In genomic region chr8:125218669-125219068, GRCm38 (mm10) we compare ENCODE assay signal across 9 mouse cellular contexts.
DNase-seq lines count a peak whose midpoint lies in the region; ATAC-seq and TF ChIP-seq lines count a peak whose summit lies in the region.
"Had no signal": no experiment of that assay in that cellular context is flagged by ENCODE, and none has a peak within 500 bp of the region (broad histone marks: within the 10 kb centered on the region; RNA-seq: fewer than 3 reads in every experiment).

No protein-coding gene starts in this region.

- no peaks in the 10 kb centered on the region for H3K27me3 ChIP-seq in limb, embryonic 12.5 days
- no peaks in the 10 kb centered on the region for H3K27me3 ChIP-seq in stomach, postnatal 0 days (ENCODE audit: control insufficient read depth, insufficient read depth, low read length)
- H3K27me3 ChIP-seq: stomach, embryonic 15.5 days had no signal

- peak; percentile 75 for ATAC-seq in limb, embryonic 12.5 days (ENCODE audit: insufficient number of reproducible peaks, insufficient read depth, low FRiP score, low TSS enrichment, low read depth)
- no peak for ATAC-seq in stomach, postnatal 0 days (ENCODE audit: low FRiP score, low TSS enrichment)

- peak overlapping the region; percentile 49 for H3K4me2 ChIP-seq in limb, embryonic 12.5 days
- no peak overlapping the region for H3K4me2 ChIP-seq in stomach, postnatal 0 days (replicated peaks; ENCODE audit: low read depth)
- H3K4me2 ChIP-seq: stomach, embryonic 15.5 days had no signal

- no peak for TF ChIP-seq EP300 in stomach, postnatal 0 days (optimal IDR thresholded peaks at IDR 0.05)

- H3K27ac ChIP-seq in limb, embryonic 12.5 days: peak overlapping the region; percentile 92
- no peak overlapping the region for H3K27ac ChIP-seq in stomach, postnatal 0 days (replicated peaks)

- peak; percentile 30 for DNase-seq in retina, embryonic 14.5 days (ENCODE audit: low spot score)
- DNase-seq in retina, postnatal 1 day: no peak
- peak; percentile 49 to 59 for DNase-seq in heart, postnatal 10 days
- peak; percentile 86 for DNase-seq in telencephalon, adult 2 months (ENCODE audit: low read depth, low spot score)
- DNase-seq in urinary bladder, postnatal 10 days (ENCODE audit: low spot score): no peak
- no peak for DNase-seq in spleen, postnatal 4 days (ENCODE audit: low spot score in 2 of 2)
- DNase-seq in stomach, postnatal 0 days (ENCODE audit: low spot score): no peak

- H3K9me3 ChIP-seq in limb, embryonic 12.5 days: no peaks in the 10 kb centered on the region
- no peaks in the 10 kb centered on the region for H3K9me3 ChIP-seq in stomach, postnatal 0 days (ENCODE audit: control insufficient read depth, low read length)
- H3K9me3 ChIP-seq: stomach, embryonic 15.5 days had no signal

- H3K4me3 ChIP-seq in limb, embryonic 12.5 days (replicated peaks): no peak overlapping the region
- no peak overlapping the region for H3K4me3 ChIP-seq in stomach, postnatal 0 days (ENCODE audit: low read depth, low read length)
- H3K4me3 ChIP-seq: stomach, embryonic 15.5 days had no signal

- no peak for TF ChIP-seq CTCF in stomach, postnatal 0 days (IDR thresholded peaks at IDR 0.05; ENCODE audit: low read depth)

- intact Hi-C loops in heart, postnatal 10 days (cut with DNase I): no loop called here

- H3K4me1 ChIP-seq in limb, embryonic 12.5 days (replicated peaks): peaks cover 47% of the 10 kb centered on the region
- H3K4me1 ChIP-seq in stomach, postnatal 0 days (replicated peaks; ENCODE audit: control insufficient read depth, insufficient read depth): 0 out of 2 replicates have a peak, but pooled peaks cover 3% of the 10 kb centered on the region

- no peaks in the 10 kb centered on the region for H3K36me3 ChIP-seq in limb, embryonic 12.5 days
- H3K36me3 ChIP-seq in stomach, postnatal 0 days (ENCODE audit: control insufficient read depth, insufficient read depth, low read length): no peaks in the 10 kb centered on the region
- H3K36me3 ChIP-seq: stomach, embryonic 15.5 days had no signal

- H3K9ac ChIP-seq in limb, embryonic 12.5 days (replicated peaks): no peak overlapping the region
- no peak overlapping the region for H3K9ac ChIP-seq in stomach, postnatal 0 days (ENCODE audit: low read length)
- H3K9ac ChIP-seq: stomach, embryonic 15.5 days had no signal

- WGBS in limb, embryonic 12.5 days: 13% methylated on average over 4 of the region's 4 CpGs
- 50% methylated on average over 4 of the region's 4 CpGs for WGBS in stomach, postnatal 0 days

Comparison
In these comparisons a context has a peak if more than half of its experiments do, and no peak if none do; other contexts are left out.
1. DNase-seq: peak in retina, embryonic 14.5 days (single experiment), heart, postnatal 10 days (2 of 2) and telencephalon, adult 2 months (single experiment); none in retina, postnatal 1 day (single experiment), urinary bladder, postnatal 10 days (single experiment), spleen, postnatal 4 days (0 of 2) and stomach, postnatal 0 days (single experiment).